Mouse (Mus musculus): ENCODE measurements around the gene Myb.

Myb gene

DNA sequence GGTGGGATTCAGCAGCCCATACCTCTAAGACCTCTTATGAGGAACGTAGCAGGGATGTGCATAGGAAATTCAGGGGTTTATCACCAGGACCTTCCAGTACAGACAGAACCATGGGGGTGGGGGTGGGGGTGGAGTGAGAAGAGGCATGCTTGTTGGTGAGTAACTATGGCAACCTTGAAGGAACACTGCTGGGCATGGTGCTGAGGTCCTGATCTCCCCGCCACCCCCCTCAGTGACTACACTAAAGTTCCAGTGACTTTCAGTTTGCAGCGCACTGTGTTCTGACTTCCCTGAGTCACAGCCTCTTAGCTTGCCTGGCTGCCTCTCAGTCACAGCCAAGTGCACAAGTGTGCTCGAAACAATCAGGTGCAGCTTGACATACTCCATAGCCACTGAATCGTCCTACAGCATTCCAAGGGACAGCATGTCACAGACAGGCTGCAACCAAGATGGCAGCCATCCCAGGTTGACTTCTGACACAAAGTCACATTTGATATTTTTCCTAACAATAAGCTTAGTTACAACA, 32.6 kb downstream of the Myb start:
- no peak for DNase-seq (ENCODE audit: low spot score)

GRCm38 (mm10) chr10:21118341-21118740, 42.4 kb downstream of the Myb start:
- no peak for DNase-seq (ENCODE audit: low spot score)

GRCm38 (mm10) chr10:21114459-21114858, 46.3 kb downstream of the Myb start:
- no peak for DNase-seq (ENCODE audit: low spot score)

GRCm38 (mm10) chr10:21112689-21113088, 48.1 kb downstream of the Myb start:
- DNase-seq (ENCODE audit: low spot score) = no peak

DNA sequence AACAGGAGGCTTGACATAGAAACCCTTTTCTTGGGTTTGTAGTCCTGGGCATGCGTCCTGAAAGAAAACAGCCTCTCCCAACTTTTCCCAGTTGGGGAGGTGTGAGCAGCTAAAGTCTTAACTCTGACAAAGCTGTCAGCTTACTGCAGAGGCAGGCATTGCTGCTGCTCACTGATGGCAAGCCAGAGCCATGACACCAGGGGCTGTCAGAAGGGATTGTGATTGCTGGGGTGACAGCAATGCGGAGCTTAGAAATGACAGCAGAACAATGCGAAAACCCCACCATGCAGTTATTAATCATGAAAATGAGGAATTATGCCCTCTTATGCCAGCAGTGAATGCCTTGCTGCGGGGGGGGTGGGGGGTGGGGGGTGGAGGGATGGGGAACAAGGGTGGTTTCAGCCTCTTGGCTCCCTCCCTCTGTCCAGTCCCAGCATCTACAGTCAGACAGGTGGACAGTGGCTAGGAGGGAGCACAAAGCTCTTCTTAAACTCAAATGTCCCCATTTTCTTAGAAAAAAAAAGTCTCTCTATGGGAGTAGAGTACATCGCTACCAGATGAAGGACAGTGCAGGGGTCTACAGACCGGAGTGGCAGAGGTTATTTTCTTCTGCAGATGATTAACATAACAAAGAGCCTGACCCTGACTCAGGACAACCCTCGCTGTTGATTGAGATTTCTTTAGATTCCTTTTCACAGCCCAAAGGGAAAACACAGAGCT, 51.3 kb downstream of the Myb start:
- DNase-seq (ENCODE audit: low spot score) = peak; percentile 3

GRCm38 (mm10) chr10:21108796-21109195, 52.0 kb downstream of the Myb start:
- DNase-seq (ENCODE audit: low spot score) = no peak

GRCm38 (mm10) chr10:21108182-21108581, 52.6 kb downstream of the Myb start:
- no peak for DNase-seq (ENCODE audit: low spot score)

DNA sequence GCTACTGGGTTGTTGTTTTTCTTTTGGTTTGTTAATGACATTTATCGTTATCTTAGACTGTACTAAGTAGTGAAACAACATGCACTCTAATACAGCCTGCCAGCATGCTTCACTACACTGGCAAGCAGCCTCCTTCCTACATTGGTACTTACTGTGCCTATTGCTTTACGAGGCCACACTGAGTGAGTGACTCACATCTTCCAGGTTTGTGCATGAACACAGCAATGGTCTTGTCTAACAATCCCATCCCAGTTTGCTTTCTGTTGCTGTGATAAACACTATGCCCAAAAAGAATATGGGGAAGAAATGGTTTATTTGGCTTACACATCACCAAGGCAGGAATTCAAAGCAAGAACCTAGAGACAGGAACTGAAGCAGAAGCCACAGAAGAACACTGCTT, 55.6 kb downstream of the Myb start:
- no peak for DNase-seq (ENCODE audit: low spot score)

GRCm38 (mm10) chr10:21102689-21103088, 58.1 kb downstream of the Myb start:
- no peak for DNase-seq (ENCODE audit: low spot score)

- DNase-seq (ENCODE audit: low spot score) = no peak
These were observed 58.8 kb downstream of the Myb start for GRCm38 (mm10) chr10:21101948-21102347.

DNA sequence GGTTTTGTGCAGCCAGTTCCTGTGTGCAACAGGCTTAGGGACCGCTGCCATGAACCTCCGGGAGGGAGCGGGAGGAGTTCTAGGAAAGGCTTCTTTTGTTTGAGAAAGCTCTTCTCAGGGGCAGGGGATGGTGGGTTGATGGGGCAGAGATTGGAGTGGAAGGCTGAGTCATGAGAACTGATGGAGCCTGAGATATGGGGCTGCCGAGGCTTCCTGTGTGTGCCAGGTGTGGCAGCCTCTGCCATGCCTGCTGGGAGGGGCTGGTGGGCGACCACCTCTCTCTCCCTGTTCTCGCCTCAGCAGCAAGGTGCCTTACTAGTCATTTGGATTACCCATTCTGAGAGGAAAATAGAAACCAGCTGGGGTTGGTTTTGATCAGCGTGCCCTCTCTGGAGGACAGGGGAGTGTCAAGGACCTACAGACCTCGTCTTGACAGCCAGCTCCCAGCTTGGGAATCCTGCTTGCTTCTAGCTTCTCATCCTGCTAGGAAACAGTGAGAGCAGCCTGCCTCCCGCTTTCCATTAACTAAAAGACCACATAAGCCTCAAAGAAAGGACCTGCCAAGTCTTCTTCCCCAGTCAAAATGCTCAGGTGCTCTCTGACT, 60.0 kb downstream of the Myb start:
- DNase-seq (ENCODE audit: low spot score) = no peak

DNA sequence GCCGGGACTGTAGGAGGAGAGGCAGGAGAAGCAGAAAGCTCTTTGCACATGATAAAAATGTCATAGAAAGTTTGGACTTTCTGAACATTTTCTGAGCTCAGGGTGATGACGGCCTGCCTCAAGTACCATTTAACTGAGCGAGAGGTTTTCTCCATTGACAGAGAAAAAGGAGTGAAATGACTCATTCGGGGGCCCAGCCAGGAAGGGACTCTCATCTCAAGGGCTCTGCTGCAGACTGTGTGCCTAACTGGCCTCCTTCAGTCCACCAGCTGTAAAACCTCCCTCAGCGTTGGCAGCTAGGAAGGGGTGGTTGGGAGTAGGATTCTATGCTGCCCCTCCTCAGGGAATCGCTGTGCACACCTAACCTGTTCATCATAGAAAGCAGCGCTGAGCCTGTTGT, 61.3 kb downstream of the Myb start:
- DNase-seq (ENCODE audit: low spot score) = no peak

- DNase-seq (ENCODE audit: low spot score) = no peak
These were observed 65.2 kb downstream of the Myb start for GRCm38 (mm10) chr10:21095541-21095940.

DNA sequence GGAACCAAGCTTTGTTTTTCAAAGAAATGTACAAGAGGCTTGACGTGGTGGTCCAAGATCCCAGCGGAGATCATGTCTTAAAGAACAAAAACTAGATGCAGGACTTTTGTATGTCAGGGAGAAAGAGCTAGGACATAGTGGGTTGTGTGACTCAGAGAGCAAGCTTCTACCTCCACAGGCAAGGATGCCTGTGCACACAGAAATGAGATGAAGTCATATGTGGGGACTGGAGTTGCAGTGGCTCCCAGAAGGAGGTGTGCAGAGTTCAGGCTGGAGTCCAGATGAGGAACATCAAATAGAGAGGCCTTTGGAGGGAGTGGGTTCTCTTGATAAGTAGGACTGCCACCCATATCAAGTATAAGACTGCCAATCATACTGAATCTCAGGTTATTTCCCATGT, 65.9 kb downstream of the Myb start:
- DNase-seq (ENCODE audit: low spot score) = no peak

DNA sequence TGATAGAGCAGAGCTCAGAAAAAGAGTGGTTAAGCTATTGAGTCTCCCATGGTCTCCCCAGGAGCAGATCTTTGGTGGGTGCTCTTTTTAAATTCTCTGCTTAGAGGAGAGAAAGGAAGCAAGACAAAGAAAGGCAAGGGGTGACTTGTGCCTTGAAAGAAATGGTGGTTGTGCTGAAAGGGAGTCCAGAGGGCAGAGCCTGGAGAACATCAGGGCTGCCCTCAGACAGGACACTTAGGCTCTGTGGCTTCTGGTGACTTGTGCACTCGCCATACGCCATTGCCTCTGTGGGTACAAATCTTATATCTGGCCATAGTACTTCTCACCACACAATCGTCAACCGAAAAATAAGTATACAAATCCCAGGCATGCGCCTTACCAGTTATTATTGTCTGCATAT, 67.5 kb downstream of the Myb start:
- DNase-seq (ENCODE audit: low spot score) = no peak

GRCm38 (mm10) chr10:21092501-21093270, 68.1 kb downstream of the Myb start:
- DNase-seq (ENCODE audit: low spot score) = no peak

DNA sequence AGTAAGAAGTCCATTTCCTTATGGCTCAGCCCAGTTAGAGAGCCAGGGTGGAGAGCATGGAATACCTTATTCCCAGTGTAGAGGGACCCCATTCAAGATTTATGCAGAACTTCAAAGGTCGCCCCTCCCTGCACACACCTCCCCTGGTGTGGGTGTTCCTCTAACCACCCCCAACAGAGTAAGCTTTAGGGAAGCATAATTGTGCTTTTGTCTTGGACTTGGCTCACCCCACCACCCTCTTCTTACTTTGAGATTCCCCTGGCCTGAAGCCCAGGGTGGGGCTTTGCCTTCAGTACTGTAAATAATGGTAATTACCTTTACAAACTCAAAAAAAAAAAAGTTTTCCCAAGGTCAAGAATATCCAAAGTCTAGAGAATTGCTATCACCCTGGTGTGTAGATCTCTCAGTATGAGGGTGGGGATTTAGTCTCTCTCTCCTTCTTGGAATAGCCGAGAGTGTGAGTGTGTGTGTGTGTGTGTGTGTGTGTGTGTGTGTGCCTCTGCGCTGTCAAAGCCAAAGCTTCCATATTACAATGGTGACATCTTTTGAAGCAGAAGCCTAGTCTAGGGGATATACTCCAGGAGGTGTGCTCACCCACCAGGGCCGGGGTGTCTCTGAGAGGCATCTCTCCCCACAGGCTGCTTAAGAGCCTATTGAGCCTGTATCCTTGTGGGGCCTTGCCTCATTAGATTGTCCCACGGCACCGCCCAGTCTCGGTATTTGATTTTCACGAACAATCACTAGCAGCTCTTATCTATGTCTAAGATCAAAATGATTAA, 69.7 kb downstream of the Myb start:
- no peak for DNase-seq (ENCODE audit: low spot score)

DNA sequence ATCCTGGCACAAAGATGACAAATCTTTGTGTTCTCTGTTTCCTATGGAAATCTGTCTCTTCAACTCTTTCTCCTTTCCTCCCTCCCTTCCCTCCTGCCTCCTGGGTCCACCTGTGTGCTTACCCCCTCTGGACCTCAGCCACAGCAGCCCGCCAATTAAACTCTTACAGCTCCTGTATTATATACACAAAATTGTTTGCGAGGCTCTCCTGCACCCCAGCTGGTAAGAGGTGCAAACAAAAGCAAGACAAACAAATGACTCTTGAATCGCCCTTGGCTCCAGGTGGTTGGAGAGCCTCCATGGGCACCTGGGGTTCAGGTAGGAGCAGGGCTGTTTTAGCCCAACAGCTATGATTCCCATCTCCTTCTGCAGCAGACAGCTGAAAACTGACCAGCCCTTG, 71.2 kb downstream of the Myb start:
- DNase-seq (ENCODE audit: low spot score) = no peak

- DNase-seq (ENCODE audit: low spot score) = no peak
These were observed 73.1 kb downstream of the Myb start for GRCm38 (mm10) chr10:21087614-21088232.

DNA sequence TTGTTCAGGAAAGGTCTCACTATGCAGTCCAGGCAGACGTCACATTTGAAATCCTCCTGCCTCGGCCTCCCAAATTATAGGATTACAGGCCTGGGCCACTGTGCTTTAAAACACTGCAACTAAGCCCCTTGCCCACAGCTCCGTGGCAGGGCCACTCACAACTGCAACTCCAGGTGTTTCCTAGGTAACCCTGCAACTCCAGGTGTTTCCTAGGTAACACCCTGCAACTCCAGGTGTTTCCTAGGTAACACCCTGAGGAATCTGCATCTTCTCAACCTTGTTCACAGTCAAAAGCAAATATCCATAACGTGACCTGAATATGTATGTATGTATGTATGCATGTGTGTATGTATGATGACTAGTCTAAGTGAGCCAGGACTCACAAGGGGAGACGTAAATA, 75.7 kb downstream of the Myb start:
- DNase-seq (ENCODE audit: low spot score) = no peak

DNA sequence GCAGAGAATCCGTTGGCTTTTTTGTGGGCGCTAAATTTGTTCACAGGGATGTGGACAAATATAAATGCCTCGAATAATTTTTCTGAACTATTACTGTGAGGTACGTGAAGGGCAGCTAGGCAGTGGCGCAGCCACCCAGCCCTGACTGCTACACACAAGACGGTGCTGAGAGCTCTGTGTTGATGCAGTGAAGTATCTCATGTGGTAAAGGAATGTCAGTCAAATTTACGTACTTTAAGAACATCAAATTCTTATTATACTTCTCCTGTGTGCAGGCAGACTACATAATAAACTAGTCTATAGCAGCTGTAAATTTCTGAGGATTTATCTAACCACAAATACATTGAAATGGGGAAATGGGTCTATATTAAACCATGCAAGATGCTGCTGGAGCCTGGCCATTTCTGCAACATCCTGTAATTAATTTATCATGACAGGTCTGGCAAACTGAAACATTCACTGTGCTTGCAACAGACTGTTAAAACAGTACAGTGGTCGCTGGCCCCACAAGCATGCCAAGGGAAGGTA, 77.3 kb downstream of the Myb start:
- no peak for DNase-seq (ENCODE audit: low spot score)

GRCm38 (mm10) chr10:21082447-21082846, 78.3 kb downstream of the Myb start:
- DNase-seq (ENCODE audit: low spot score) = no peak

Data from testis, postnatal 10 days (tissue).